28 mouse cellular contexts compared by ENCODE assay signal in the genomic region with DNA sequence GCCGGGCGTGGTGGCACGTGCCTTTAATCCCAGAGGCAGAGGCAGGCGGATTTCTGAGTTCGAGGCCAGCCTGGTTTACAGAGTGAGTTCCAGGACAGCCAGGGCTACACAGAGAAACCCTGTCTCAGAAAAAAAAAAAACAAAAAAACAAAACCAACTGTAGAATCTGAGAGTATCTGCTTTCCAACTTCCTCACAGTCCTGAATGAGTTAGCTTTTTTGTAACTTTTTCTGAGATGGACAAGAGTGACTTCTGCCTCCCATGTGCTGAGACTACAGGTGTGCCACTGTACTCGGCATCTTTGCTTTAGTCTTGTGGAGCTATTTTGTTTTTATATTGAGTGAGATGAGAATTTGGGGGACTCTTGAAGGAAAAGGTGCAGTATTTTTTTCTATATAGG.
"Had no signal": no experiment of that assay in that cellular context is flagged by ENCODE, and none has a peak within 500 bp of the region (broad histone marks: within the 10 kb centered on the region; RNA-seq: fewer than 3 reads in every experiment).

No protein-coding gene starts in this region.

- H3K4me3 ChIP-seq: limb, embryonic 10.5 days; limb, embryonic 12.5 days; limb, embryonic 13.5 days; limb, embryonic 15.5 days; liver, embryonic 12.5 days; liver, embryonic 13.5 days; liver, embryonic 15.5 days; lung, embryonic 15.5 days; megakaryocyte, embryonic 14.5 days; midbrain, embryonic 10.5 days; midbrain, embryonic 12.5 days; midbrain, embryonic 13.5 days; midbrain, embryonic 15.5 days; myocyte; neural tube, embryonic 12.5 days had no signal

- H3K9ac ChIP-seq: limb, embryonic 12.5 days; limb, embryonic 13.5 days; limb, embryonic 15.5 days; liver, embryonic 12.5 days; liver, embryonic 13.5 days; liver, embryonic 14.5 days; liver, embryonic 15.5 days; liver, postnatal 0 days; lung, embryonic 14.5 days; lung, embryonic 15.5 days; midbrain, embryonic 12.5 days; midbrain, embryonic 13.5 days; midbrain, embryonic 15.5 days; neural tube, embryonic 12.5 days had no signal

- DNase-seq: left cerebral cortex, postnatal 4 days; liver; liver, embryonic 13.5 days; liver, postnatal 0 days; lung, adult 18-20 months; lung, adult 2 months; lung, embryonic 14.5 days; lung, postnatal 10 days; lung, postnatal 14 days; lung, postnatal 36 days; lung, postnatal 4 days; midbrain, embryonic 14.5 days had no signal

- H3K27me3 ChIP-seq: limb, embryonic 12.5 days; limb, embryonic 13.5 days; limb, embryonic 15.5 days; liver, embryonic 12.5 days; liver, embryonic 13.5 days; liver, embryonic 15.5 days; lung, embryonic 15.5 days; megakaryocyte, embryonic 14.5 days; midbrain, embryonic 12.5 days; midbrain, embryonic 13.5 days; midbrain, embryonic 15.5 days; neural tube, embryonic 12.5 days had no signal

- H3K36me3 ChIP-seq: limb, embryonic 15.5 days; liver, embryonic 12.5 days; liver, embryonic 13.5 days; liver, embryonic 15.5 days; lung, embryonic 15.5 days; midbrain, embryonic 12.5 days; midbrain, embryonic 15.5 days; neural tube, embryonic 12.5 days had no signal

- H3K4me1 ChIP-seq: limb, embryonic 10.5 days; limb, embryonic 12.5 days; limb, embryonic 13.5 days; limb, embryonic 15.5 days; liver, embryonic 13.5 days; liver, embryonic 15.5 days; lung, embryonic 15.5 days; midbrain, embryonic 10.5 days; midbrain, embryonic 12.5 days; midbrain, embryonic 13.5 days; midbrain, embryonic 15.5 days; neural tube, embryonic 12.5 days had no signal

- H3K27ac ChIP-seq: limb, embryonic 10.5 days; limb, embryonic 12.5 days; limb, embryonic 13.5 days; limb, embryonic 15.5 days; liver, embryonic 12.5 days; liver, embryonic 13.5 days; liver, embryonic 14.5 days; liver, embryonic 15.5 days; lung, embryonic 15.5 days; macrophage; midbrain, embryonic 10.5 days; midbrain, embryonic 12.5 days; midbrain, embryonic 13.5 days; midbrain, embryonic 15.5 days; neural tube, embryonic 12.5 days had no signal

- H3K9me3 ChIP-seq: limb, embryonic 10.5 days; limb, embryonic 12.5 days; limb, embryonic 13.5 days; limb, embryonic 15.5 days; liver, embryonic 12.5 days; liver, embryonic 13.5 days; liver, embryonic 15.5 days; lung, embryonic 15.5 days; megakaryocyte, embryonic 14.5 days; midbrain, embryonic 10.5 days; midbrain, embryonic 12.5 days; midbrain, embryonic 13.5 days; midbrain, embryonic 15.5 days; neural tube, embryonic 12.5 days had no signal
